Mouse (Mus musculus) embryo, embryonic 11.5 days (tissue): Measurements from ENCODE around the gene Gp1ba.

Experiments
- DNase-seq: peaks from one replicate; pipeline ENCODE4 v3.0.0-alpha.2; 2012; ENCODE audit warnings: low read depth, low spot score

The Gp1ba gene

GRCm38 (mm10) chr11:70638714-70639278 is at the start of gene Gp1ba:
Gene Gp1ba (plus strand): TSS chr11:70639122.
- DNase-seq: no peak

- DNase-seq: no peak
Observed at GRCm38 (mm10) chr11:70591733-70592132, 47.2 kb upstream of the Gp1ba start.

- no peak for DNase-seq
Observed at GRCm38 (mm10) chr11:70594253-70594989, 44.5 kb upstream of the Gp1ba start.

DNA sequence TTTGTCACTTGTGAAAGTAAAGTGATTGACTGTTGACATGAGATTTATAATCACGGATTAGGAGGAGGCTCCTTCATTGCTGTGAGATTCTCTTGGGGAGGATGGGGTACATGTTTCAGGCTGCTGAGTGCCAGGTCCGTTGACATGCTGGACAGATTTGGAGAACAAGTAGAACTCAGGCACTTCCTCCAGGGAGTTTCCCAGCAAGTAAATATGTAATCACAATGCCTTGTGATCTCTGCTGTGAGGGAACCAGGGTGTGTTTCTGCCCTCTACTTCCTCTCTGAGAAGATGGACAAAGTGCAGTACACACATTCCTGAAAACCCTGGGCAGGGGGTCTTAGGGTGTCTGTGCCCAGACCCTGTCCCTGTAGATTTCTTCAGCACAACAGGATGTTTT is 43.3 kb upstream of the Gp1ba start:
- no peak for DNase-seq

DNA sequence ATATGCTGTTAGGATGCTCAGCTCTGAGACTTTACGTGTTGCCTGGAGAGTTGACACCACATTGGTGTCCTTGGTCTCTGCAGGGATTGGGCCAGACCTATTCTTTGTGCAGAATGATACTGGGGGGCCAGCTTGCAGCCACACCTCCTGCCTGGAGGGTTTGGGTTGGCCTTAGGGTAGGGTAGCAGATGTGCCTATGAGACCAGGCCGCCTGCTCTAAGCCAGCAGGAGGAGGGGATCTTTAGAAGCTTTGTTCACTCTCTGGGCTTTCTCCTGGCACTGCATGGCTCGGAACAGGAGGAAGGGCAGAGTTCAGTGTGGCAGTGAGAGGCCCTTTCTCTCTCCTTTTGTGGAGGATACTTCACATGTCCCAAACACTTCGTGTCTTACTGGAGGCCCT is 42.8 kb upstream of the Gp1ba start:
- DNase-seq: no peak

- no peak for DNase-seq
Observed at GRCm38 (mm10) chr11:70597301-70597700, 41.6 kb upstream of the Gp1ba start.

DNA sequence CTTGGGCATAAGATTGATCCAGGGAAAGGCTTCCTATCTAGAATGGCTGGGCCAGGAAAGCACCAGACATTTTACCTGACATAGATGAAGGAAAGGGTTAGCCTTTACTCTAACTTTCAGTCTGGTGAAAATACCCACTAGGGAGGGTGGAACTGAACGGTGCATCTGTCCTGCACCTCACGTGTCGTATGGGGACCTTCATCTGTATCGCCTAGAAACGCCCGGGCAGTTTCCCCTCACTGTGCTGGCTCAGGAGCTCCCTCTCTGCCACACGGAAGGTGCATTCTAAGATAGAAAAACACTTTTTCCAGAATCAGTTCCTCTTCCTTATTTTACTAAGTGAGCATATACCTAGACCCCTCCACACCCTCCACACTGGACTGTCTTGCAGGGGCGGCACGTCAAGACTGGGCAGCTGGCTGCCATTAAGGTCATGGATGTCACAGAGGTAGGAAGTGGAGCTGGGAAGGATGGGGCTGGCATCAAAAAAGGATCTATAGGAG is 40.4 kb upstream of the Gp1ba start:
- DNase-seq: no peak

- peak; percentile 61 for DNase-seq
Observed at GRCm38 (mm10) chr11:70605024-70605566, 33.8 kb upstream of the Gp1ba start.

DNA sequence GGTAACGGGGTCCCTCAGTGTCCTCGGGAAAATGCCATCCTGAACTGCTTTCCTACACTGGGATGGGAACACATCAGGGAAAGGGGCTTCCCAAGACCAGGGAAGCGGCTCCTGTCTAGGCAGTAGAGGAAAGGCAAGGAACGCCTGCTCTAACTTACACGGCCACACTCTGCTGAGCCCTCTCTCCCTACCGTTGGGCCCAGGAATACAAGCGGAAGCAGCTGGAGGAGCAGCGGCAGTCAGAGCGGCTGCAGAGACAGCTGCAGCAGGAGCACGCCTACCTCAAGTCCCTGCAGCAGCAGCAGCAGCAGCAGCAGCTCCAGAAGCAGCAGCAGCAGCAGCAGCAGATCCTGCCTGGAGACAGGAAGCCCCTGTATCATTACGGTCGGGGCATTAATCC is 32.2 kb upstream of the Gp1ba start:
- DNase-seq: no peak

GRCm38 (mm10) chr11:70607611-70608010 is 31.3 kb upstream of the Gp1ba start:
- no peak for DNase-seq

DNA sequence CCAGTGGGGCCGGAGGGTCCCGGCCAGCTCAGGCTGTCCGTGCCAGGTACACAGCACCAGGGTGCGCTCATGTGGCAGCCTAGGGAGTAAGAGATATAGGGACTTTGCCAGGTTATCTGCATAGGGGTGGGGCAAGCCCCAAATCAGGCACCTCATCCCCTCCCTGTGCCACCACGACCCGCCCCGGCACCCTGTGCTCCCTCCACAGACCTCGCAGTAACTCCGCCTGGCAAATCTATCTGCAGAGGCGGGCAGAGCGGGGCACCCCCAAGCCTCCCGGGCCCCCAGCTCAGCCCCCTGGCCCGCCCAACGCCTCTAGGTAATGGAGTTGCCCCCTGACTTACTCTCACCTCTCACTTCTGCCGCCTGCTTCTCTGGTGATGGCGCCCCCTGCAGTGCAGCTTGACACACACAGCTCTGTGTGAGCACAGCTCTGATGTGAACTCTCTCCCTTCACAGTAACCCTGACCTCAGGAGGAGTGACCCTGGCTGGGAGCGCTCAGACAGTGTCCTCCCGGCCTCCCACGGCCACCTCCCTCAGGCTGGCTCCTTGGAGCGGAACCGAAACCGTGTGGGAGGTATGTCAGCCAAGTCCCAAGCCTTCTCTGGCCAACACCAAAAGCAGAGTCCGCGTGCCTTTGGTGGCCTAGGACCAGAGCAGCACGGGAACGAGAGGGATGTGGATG is 30.4 kb upstream of the Gp1ba start:
- DNase-seq: no peak

GRCm38 (mm10) chr11:70610752-70611151 is 28.2 kb upstream of the Gp1ba start:
- no peak for DNase-seq

DNA sequence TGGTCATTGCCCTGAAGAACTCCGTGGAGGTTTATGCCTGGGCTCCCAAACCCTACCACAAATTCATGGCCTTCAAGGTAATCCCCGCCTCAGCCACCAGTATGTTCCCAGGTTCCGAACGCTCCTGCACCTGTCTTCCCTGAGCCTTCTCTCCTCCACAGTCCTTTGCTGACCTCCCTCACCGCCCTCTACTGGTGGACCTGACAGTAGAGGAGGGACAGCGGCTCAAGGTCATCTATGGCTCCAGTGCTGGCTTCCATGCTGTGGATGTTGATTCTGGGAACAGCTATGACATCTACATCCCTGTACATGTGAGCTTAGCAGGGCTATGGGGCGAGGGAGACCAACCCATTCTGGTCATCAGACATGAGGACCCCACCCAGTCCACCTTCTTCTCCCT is 26.4 kb upstream of the Gp1ba start:
- no peak for DNase-seq

- DNase-seq: peak; percentile 30
Observed at GRCm38 (mm10) chr11:70615074-70615473, 23.8 kb upstream of the Gp1ba start.

DNA sequence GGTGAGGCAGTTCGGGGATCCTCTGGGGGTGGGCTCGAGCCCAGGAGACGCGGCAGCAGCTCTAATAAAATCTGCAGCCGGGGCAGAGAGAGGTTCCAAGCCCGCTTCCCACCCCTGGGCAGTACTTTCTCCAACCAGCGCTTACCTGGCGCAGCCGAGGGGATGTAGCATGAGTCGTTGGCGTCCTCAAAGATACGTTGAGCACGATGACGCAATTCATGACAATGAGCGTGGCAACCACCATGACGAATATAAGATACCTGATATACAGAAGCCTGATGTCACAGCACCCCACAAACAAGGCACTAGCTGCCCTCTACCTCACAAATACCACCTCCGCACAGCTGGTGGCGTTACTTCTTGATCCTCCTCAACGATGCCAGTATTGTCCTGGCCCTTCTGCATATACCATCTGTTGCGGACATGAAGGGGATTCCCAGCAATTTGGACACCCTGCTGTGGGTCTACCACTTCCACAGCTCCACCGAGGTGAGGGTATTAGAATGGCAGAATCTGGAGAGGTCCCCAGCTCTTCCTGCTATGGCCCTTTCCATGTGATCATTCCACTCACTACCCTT is 23.3 kb upstream of the Gp1ba start, which contains the start of gene 4930544D05Rik:
Gene 4930544D05Rik (plus strand): TSS at position 333 of the 578 bp plus-strand sequence.
- DNase-seq: no peak

DNA sequence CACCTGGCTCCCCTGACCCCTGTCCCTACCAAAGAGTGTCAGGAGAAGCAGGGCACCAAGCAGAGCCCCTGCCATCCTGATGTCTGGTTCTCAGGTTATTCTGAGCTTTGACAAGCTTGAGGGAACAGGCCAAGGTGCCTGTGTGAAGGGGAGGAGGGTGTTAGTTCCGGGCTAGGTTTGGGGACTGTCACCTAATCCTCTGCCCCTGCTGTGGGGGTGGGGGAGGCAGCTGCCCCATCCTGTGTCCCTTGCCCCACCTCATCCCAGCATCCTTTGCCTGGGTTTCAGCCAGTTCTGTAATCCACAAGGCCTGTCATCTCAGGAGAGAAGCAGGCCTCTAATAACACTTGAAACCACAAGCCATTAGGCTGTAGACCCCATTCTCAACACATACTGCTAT is 19.8 kb upstream of the Gp1ba start, which contains the start of gene Chrne:
Gene Chrne (minus strand): TSS at position 116 of the 400 bp plus-strand sequence.
- DNase-seq: no peak

GRCm38 (mm10) chr11:70621972-70622814 is 16.7 kb upstream of the Gp1ba start:
- no peak for DNase-seq

- DNase-seq: no peak
Observed at GRCm38 (mm10) chr11:70623053-70623742, 15.7 kb upstream of the Gp1ba start.

GRCm38 (mm10) chr11:70625473-70625872 is 13.4 kb upstream of the Gp1ba start:
- DNase-seq: peak; percentile 30

DNA sequence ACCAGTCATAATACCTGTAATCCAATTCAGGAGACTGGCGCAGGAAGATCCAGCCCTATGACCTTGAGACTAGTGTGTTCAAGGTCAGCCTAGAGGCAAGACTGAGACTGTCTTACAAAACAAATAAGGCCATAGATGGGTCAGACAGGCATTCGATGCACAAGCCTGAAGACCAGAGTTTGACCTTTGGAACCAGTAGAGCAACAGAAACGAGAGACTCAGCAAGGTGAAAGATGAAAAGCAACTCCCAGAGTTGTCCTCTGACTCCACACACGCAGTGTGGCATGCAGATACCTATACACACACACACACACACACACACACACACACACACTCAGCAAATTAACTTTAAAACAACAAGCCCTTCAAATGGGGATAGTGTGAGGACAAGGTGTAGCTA is 12.0 kb upstream of the Gp1ba start:
- DNase-seq: no peak
